Comparison of ENCODE assay signal across 8 mouse cellular contexts in genomic region chr4:132344403-132345134, GRCm38 (mm10). TPM values are rescaled to one million over a fixed set of nuclear protein-coding genes. Genes with fewer than 3 reads are reported as not detected.
DNase-seq lines count a peak whose midpoint lies in the region; ATAC-seq lines count a peak whose summit lies in the region.

No protein-coding gene starts in this region.

- DNase-seq in neural tube, embryonic 11.5 days (ENCODE audit: low spot score), result no peak
- DNase-seq in neural tube, embryonic 10.5 days (ENCODE audit: extremely low spot score, low spot score), result no peak
- DNase-seq in hindbrain, embryonic 11.5 days (ENCODE audit: low spot score), result no peak
- no peak for DNase-seq in urinary bladder, postnatal 4 days (ENCODE audit: low spot score in 2 of 2)
- DNase-seq in ovary, postnatal 10 days (ENCODE audit: low spot score), result no peak

- H3K9ac ChIP-seq in neural tube, embryonic 11.5 days (ENCODE audit: low read length), result peak overlapping the region; percentile 88
- H3K9ac ChIP-seq in hindbrain, embryonic 11.5 days (ENCODE audit: low read depth, low read length), result peak overlapping the region; percentile 89

- peaks cover 12% of the 10 kb centered on the region for H3K4me1 ChIP-seq in neural tube, embryonic 11.5 days (ENCODE audit: control insufficient read depth, insufficient read depth, low read length)
- no peaks in the 10 kb centered on the region for H3K4me1 ChIP-seq in brown adipose tissue, adult 24 weeks (ENCODE audit: control insufficient read depth, insufficient read depth, insufficient read length, low read length)
- H3K4me1 ChIP-seq in hindbrain, embryonic 11.5 days (replicated peaks; ENCODE audit: control insufficient read depth, insufficient read depth, low read length), result peaks cover 2% of the 10 kb centered on the region; the same call in 1 of the 2 replicates
- H3K4me1 ChIP-seq in megakaryocyte, embryonic 14.5 days, result peaks cover 60% of the 10 kb centered on the region

- 10% methylated on average over 13 of the region's 13 CpGs for WGBS in neural tube, embryonic 11.5 days
- 8% methylated on average over 13 of the region's 13 CpGs for WGBS in hindbrain, embryonic 11.5 days

- ATAC-seq in neural tube, embryonic 11.5 days (ENCODE audit: insufficient read depth, low FRiP score, low TSS enrichment), result no peak
- peak; percentile 28; the same call in 1 of the 2 replicates for ATAC-seq in hindbrain, embryonic 11.5 days (ENCODE audit: low FRiP score)
- no peak for ATAC-seq in frontal cortex, adult (ENCODE audit: low TSS enrichment)

- peak overlapping the region; percentile 87 for H3K4me3 ChIP-seq in neural tube, embryonic 11.5 days (ENCODE audit: low read depth, low read length)
- H3K4me3 ChIP-seq in brown adipose tissue, adult 24 weeks (ENCODE audit: insufficient read depth, low read depth, low read length), result peak overlapping the region; percentile 96
- peak overlapping the region; percentile 92 for H3K4me3 ChIP-seq in hindbrain, embryonic 11.5 days (ENCODE audit: low read depth, low read length)
- peak overlapping the region; percentile 97 for H3K4me3 ChIP-seq in megakaryocyte, embryonic 14.5 days (replicated peaks)

- no peaks in the 10 kb centered on the region for H3K27me3 ChIP-seq in neural tube, embryonic 11.5 days (ENCODE audit: control insufficient read depth, insufficient read depth, low read length)
- H3K27me3 ChIP-seq in hindbrain, embryonic 11.5 days (ENCODE audit: control insufficient read depth, insufficient read depth, low read length), result no peaks in the 10 kb centered on the region
- no peaks in the 10 kb centered on the region for H3K27me3 ChIP-seq in megakaryocyte, embryonic 14.5 days (replicated peaks)

- no peaks in the 10 kb centered on the region; the same call in none of the 2 replicates for H3K36me3 ChIP-seq in neural tube, embryonic 11.5 days (ENCODE audit: control insufficient read depth, insufficient read depth, low read length)
- H3K36me3 ChIP-seq in hindbrain, embryonic 11.5 days (ENCODE audit: control insufficient read depth, insufficient read depth, low read length), result no peaks in the 10 kb centered on the region
- H3K36me3 ChIP-seq in megakaryocyte, embryonic 14.5 days (replicated peaks; ENCODE audit: low read length), result peaks cover 26% of the 10 kb centered on the region

- peak overlapping the region; percentile 95 for H3K4me2 ChIP-seq in neural tube, embryonic 11.5 days (ENCODE audit: low read depth)
- peak overlapping the region; percentile 91 for H3K4me2 ChIP-seq in hindbrain, embryonic 11.5 days (replicated peaks; ENCODE audit: low read depth, low read length)

- no peaks in the 10 kb centered on the region for H3K9me3 ChIP-seq in neural tube, embryonic 11.5 days (ENCODE audit: control insufficient read depth, low read length)
- H3K9me3 ChIP-seq in hindbrain, embryonic 11.5 days (ENCODE audit: control insufficient read depth, low read length), result no peaks in the 10 kb centered on the region
- H3K9me3 ChIP-seq in megakaryocyte, embryonic 14.5 days, result no peaks in the 10 kb centered on the region

- no peak overlapping the region for H3K27ac ChIP-seq in neural tube, embryonic 11.5 days (ENCODE audit: low read depth, low read length)
- no peak overlapping the region for H3K27ac ChIP-seq in brown adipose tissue, adult 24 weeks (replicated peaks; ENCODE audit: low read depth, low read length)
- no peak overlapping the region for H3K27ac ChIP-seq in hindbrain, embryonic 11.5 days (ENCODE audit: low read depth, low read length)

RNA-seq across cellular contexts. Expression of gene Rcc1, which starts 8.8 kb away (rescaled TPM):
- 68.2 and 70.8 TPM in 2 replicates for polyA plus RNA-seq in neural tube, embryonic 11.5 days (2014; fragmentation: Nextera tagmentation; extraction: Ambion mirVana)
- 3.4 and 7.6 TPM in 2 replicates for polyA plus RNA-seq in brown adipose tissue, adult 24 weeks (2012; ENCODE audit: insufficient read depth, insufficient read length, missing spikeins)
- polyA plus RNA-seq in hindbrain, embryonic 11.5 days (2014; fragmentation: Nextera tagmentation; extraction: Ambion mirVana), result 51.3 and 53.6 TPM in 2 replicates
- 1.2 and 16.4 TPM in 2 replicates for polyA plus RNA-seq in megakaryocyte, embryonic 14.5 days (2012; ENCODE audit: insufficient read depth, low replicate concordance)

RNA-seq across cellular contexts. Expression of gene Trnau1ap, which starts 15.2 kb away (rescaled TPM):
- polyA plus RNA-seq in neural tube, embryonic 11.5 days (2014; fragmentation: Nextera tagmentation; extraction: Ambion mirVana), result 79.3 and 82.9 TPM in 2 replicates
- polyA plus RNA-seq in brown adipose tissue, adult 24 weeks (2012; ENCODE audit: insufficient read depth, insufficient read length, missing spikeins), result 35.1 and 36.5 TPM in 2 replicates
- polyA plus RNA-seq in hindbrain, embryonic 11.5 days (2014; fragmentation: Nextera tagmentation; extraction: Ambion mirVana), result 85.6 and 87.0 TPM in 2 replicates
- 20.9 and 58.9 TPM in 2 replicates for polyA plus RNA-seq in megakaryocyte, embryonic 14.5 days (2012; ENCODE audit: insufficient read depth, low replicate concordance)

RNA-seq across cellular contexts. Expression of gene Rab42, which starts 41.4 kb away (rescaled TPM):
- polyA plus RNA-seq in neural tube, embryonic 11.5 days (2014; fragmentation: Nextera tagmentation; extraction: Ambion mirVana), result 0.74 and 0.78 TPM in 2 replicates
- polyA plus RNA-seq in brown adipose tissue, adult 24 weeks (2012; ENCODE audit: insufficient read depth, insufficient read length, missing spikeins), result 2.3 TPM in 1 of 2 replicates, not detected in the other
- polyA plus RNA-seq in hindbrain, embryonic 11.5 days (2014; fragmentation: Nextera tagmentation; extraction: Ambion mirVana), result 0.39 and 0.61 TPM in 2 replicates
- polyA plus RNA-seq in megakaryocyte, embryonic 14.5 days (2012; ENCODE audit: insufficient read depth, low replicate concordance), result not detected in 2 replicates
